Mouse (Mus musculus): ENCODE data around the gene Nckap1l.

GRCm38 (mm10) chr15:103486658-103487057 lies 33.1 kb downstream of the Nckap1l start:
- TF ChIP-seq CTCF (IDR thresholded peaks at IDR 0.05; ENCODE audit: borderline replicate concordance, control insufficient read depth, extremely low read depth, insufficient read depth, low read length, poor library complexity) (no peak), POLR2A (IDR thresholded peaks at IDR 0.05; ENCODE audit: control insufficient read depth, extremely low read depth, insufficient read depth, low read length, poor library complexity) (no peak)
